Mouse (Mus musculus): ENCODE data around the gene Ifi214.
"Not testable (repeated sequence)": the region's sequence is repeated elsewhere in the genome, so short reads cannot be mapped to it uniquely, and the experiment has no call there.

Gene Ifi214

GRCm38 (mm10) chr1:173535791-173536190, at the start of gene Ifi214:
TSS of gene Ifi214 (minus strand) at chr1:173535957.
- DNase-seq (ENCODE audit: low spot score in 2 of 2): not testable (repeated sequence)

- no peak for DNase-seq (ENCODE audit: low spot score in 2 of 2)
These were observed 44.3 kb upstream of the Ifi214 start for GRCm38 (mm10) chr1:173579921-173580585.

GRCm38 (mm10) chr1:173579079-173579478, 43.3 kb upstream of the Ifi214 start:
- no peak for DNase-seq (ENCODE audit: low spot score in 2 of 2)

GRCm38 (mm10) chr1:173550491-173551050, 14.8 kb upstream of the Ifi214 start:
- DNase-seq (ENCODE audit: low spot score in 2 of 2): not testable (repeated sequence)

GRCm38 (mm10) chr1:173548798-173549197, 13.0 kb upstream of the Ifi214 start:
- DNase-seq (ENCODE audit: low spot score in 2 of 2): not testable (repeated sequence)

GRCm38 (mm10) chr1:173521452-173521851, 14.3 kb downstream of the Ifi214 start:
- no peak for DNase-seq (ENCODE audit: low spot score in 2 of 2)

GRCm38 (mm10) chr1:173510595-173510994, 25.2 kb downstream of the Ifi214 start:
- not testable (repeated sequence) for DNase-seq (ENCODE audit: low spot score in 2 of 2)

- not testable (repeated sequence) for DNase-seq (ENCODE audit: low spot score in 2 of 2)
These were observed 44.3 kb downstream of the Ifi214 start for GRCm38 (mm10) chr1:173491483-173491882.

- not testable (repeated sequence) for DNase-seq (ENCODE audit: low spot score in 2 of 2)
These were observed 44.8 kb downstream of the Ifi214 start, which contains the start of gene Ifi206 for GRCm38 (mm10) chr1:173490812-173491480. TSS of gene Ifi206 (minus strand) at chr1:173491041.

GRCm38 (mm10) chr1:173481182-173481574, 54.6 kb downstream of the Ifi214 start:
- not testable (repeated sequence) for DNase-seq (ENCODE audit: low spot score in 2 of 2)

- not testable (repeated sequence) for DNase-seq (ENCODE audit: low spot score in 2 of 2)
These were observed 55.2 kb downstream of the Ifi214 start for GRCm38 (mm10) chr1:173480399-173481181.

All from frontal cortex, postnatal 10 days (tissue).